Mouse (Mus musculus) T-cell, adult 2 months (primary cell): ENCODE measurements around the gene Nkrf.

Source experiments
- DNase-seq: peaks from one replicate; pipeline ENCODE4 v3.0.0; 2022; ENCODE audit warnings: low spot score

Gene Nkrf

DNA sequence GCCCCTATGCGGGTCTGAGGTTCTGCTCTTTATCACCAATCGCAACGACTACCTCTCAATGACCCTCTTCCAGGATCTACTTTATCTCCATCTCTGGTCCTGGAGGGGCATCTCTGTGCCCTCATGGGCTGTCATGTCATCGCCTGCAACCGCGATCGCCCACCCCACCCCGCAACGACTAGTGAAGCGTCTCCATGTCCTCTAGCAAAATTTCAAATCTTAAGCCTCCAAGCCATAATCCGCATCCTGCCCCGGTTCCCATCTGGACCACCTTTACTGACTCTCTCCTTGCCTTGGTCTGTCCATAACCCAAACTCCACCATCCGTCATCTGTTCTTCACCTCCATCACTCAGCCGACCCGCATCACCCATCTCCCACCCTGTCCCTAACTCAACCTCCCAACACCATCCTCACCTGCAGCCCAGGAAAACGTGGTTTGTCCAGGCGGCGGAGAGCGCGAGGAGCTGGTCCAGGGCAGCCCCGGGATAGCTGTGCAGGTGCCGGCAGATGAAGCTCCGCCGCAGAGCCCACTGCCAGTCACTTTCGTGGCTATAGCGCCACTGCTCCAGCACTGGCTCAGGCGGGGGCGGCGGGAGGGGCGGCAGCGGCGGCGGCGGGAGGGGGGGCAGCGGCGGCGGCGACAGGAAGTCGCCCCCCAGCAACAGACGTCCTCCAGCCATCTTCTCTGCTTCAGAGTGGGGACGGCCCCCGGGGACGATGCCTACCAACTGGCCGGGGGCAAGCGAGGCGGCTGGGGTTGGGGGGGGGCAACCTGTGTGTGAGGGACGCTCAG is at the start of gene Nkrf:
Gene Nkrf (minus strand): TSS at position 579 of the 794 bp plus-strand sequence.
- DNase-seq: peak; percentile 43

DNA sequence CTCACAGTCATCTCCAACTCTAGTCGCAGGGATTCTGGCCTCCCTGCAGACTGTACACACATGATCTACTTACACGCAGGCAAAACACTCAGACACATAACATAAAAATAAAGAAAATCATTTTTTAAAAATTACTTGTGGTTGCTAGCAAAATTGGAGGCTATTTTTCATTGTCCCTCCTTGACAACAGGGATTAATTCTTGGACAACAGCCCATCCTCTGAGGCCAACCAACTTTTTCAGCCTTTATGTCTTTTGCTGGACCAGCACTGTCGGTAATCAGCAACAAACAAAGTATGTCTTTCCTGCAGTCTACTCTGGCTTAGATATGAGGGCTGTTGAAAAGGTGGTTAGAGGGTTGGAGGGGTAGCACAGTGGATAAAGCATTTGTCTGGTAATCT is 38.4 kb upstream of the Nkrf start:
- no peak for DNase-seq

DNA sequence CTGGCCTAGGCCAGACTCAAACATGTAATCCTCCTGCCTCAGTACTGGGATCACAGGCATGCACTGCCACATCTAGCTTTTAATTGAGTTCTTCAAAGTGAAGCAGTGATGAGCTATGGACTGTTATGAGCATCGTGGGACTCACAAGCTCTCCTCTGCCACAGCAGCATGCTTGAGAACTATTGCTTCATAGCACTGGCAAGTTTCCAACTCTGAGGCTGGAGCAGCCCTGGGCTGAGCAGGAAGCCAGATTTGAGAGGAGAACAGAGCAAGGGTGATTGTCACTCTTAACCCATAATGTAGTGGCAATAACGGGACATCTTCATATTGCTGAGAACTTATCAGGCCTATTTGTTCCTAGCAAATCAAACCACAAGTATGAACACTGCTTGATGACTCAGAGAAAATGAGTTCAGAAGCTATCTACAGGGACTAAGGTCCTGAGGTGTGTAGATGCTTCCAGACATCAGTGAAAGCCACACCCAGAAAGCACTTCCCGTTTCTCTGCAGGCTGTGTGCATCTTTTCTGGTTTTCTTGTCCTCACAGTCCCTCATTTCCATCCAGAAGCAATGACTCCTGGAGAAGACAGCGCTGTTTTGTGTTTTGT is 37.2 kb upstream of the Nkrf start:
- DNase-seq: no peak

DNA sequence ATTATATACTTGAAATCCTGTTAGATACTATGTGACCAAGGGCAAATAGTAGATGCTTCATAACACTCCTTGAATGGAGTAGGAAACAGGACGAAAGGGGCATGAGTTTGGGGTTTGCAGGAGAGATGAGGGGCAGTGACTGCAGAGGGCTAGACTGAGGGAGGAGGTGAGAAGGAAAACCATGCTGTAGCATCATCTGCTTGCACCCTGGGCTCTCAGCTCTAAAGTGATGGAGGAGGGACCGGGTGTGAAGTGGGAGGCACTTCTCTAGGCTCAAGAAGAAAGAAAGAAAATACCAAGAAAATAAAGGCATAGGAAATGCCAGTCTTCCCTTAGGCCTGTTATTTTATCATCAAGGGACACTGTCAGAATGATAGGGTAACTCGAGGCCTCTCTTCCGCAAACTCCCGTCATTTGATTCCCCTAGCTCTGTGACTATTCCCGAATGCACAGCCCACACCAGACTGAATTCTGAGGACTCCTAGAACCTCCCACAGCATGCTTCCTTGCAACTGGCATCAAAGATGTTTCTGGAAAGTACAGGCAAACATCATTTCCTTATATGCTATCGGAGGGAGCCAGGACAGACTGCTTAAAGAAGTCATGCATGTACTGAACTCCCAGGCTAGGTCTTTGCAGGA is 32.7 kb upstream of the Nkrf start:
- DNase-seq: no peak

DNA sequence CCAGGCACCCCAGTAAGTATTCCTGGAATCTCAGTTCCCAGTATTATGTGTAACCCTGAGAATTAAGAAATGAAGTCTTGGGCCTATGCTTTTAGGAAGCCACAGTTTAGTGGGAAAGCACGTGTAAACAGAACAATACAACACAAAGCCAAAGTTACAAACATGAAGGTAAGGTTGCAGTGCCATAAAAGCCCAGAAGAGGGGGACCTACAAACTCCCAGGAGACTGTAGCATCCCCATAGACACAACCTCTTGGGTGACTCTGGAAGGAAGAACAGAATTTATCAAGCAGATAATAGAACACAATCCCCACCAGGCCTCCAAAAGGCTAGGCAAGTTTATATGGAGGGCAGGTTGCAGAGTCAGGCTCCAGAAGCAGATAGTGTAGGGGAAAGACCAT is 27.9 kb upstream of the Nkrf start:
- no peak for DNase-seq

DNA sequence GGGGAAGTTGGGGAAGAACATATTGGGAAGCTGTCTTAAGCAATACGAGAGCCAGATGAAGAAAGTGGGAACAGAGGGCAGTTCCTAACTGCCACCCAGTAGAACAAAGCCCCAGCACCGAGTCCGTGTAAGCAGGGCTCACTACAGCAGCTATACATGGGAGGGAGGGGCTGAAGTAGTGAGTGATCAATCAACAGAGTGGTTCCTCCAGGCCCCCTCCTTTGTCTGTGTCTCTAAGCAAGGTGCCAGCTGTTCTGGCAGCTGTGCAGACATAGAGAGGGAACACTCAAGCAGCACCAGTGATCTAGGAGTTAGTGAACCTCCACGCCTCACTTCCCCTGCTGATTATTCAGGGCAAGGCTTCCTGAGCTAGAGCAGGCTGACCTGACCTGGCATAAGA is 27.0 kb upstream of the Nkrf start:
- no peak for DNase-seq

DNA sequence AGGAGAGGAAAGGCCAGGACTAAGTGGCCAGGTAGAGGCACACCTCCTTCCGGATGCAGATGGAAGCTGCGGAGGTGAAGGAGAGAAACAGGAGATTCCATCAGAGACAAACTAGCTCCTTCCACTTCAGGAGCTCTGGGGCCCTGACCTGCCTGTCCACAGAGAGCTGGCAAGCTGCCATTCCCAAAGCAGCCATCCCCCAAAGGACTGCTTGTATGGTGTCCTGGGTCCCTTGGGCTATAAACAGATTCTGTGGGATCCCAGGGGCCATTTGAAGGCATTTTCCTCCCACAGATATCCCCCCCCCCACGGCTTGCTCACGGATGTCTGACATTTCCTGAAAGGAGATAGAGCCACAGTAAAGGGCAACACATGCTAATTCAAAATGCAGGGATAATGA is 26.1 kb upstream of the Nkrf start:
- DNase-seq: no peak

DNA sequence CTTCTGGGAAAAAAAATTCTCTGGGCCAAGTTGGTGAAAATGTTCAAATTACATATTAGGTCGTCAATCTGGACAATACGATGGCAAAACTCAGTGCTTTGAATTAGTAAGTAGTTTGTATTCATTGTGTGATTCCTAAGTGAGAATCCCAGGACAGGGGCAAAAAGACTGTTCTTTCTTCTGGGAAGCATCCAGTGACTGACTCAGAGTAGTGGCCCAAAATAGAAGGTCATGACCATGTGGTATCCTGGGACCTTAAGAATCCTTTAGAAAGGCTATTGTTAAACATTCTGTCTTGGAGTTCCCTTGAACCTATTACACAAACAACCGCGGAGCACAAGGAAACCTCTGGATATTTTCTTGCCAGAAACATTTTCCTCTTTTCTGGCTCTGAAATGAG is 18.6 kb upstream of the Nkrf start:
- DNase-seq: no peak

DNA sequence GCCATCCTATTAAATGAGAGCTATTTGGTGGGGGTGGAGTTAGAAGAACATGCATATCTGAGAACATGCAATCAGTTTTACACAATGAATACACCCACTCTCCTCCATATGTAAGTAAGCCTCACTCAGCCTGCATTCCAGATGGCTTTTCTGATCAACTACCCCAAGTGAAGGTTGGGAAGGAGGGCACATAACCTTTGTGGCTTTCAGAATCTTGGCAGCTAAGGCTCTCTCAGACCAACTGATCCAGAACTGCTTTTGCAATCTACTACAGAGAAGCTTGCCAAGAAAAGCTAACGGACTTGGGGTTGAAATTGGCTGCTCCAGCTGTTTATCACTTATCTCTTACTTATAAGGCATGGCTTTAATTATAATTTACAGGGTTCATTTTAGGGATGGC is 15.1 kb upstream of the Nkrf start:
- no peak for DNase-seq

DNA sequence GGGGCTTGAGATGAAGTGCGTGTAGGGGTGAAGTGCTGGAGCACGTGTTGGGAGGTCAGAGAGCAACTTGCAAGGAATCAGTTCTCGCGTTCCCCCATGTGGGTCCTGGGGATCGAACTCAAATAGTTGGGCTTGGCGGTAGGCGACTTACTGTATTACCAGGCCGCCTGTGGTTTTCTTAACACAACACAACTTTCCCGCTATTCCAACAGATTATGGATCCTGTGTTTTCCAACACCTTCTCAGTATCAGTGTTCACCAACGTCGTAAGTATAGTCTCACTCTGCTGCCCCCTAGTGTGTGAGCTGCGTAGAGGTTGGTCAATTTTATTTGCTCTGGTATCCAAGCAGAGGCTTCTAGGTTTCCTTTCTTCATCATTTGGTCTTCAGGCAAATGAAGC is 8.6 kb upstream of the Nkrf start:
- DNase-seq: peak; percentile 36

DNA sequence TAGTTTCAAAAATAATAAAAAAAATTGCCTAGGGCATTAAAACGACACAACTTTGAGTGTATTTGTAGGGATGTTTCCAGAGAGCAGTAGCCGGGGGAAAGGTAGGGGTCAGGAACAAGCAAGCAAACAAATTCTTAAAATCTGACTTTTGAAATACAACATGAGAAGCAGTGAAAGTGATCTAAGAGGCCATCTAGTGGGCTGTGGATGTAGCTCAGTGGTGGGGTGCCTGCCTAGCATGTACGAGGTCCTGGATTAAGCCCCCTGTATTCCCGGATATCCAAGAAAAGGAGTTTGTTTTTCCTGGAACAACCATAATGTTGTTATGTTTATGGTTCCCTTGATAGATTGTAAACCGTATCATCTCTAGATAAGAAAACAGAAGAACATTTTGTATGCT is 3.8 kb upstream of the Nkrf start:
- DNase-seq: no peak

DNA sequence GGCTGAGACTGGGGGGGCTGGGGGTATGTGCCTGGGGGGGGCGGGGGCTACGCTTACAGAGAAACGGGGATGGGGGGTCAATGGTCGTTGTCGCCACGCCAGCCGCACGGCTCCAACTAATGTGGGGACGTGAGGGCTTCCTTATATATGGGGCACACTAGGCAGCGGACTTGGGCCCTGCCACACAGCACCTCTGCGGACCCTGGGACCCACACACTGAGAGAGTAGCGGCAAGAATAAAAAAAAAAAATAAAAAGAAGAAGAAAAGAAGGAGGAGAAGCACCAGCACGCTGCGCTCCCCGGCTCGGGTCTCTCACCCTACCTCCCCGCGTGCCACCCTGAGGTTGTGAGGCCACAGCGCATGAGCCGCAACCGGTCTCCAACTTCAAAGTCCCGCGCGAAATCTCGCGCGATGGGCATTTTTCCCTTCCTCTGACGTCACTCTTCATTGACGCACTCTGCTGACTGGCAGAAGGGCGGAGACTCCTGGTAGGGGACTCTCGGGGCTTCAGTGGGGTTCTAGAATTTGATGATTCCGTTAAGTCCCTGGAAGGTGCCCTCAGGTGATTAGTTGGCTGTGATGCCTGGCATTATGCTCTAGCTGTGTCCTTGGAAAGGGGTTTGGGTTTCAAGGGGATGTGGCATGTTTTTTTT is 543 bp upstream of the Nkrf start:
- DNase-seq: peak; percentile 94

DNA sequence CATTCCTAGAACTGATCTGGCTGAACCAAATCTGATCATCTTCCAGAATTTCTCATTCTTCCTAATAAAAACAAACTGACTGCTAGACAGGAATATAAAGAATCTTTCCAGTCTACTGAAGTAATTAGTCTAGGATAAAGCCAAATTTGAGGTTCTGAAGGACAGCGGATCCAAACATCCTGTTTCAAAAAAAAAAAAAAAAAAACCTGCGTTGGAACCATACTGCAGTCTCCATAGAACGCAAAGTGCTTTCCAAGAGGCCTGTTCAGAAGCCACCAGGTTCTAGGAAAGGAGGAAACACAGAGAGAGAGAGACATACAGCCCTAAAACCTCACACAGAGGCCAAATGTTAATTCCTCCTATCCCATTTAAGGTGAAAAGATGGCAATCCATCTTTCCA is 1.0 kb downstream of the Nkrf start:
- DNase-seq: no peak

DNA sequence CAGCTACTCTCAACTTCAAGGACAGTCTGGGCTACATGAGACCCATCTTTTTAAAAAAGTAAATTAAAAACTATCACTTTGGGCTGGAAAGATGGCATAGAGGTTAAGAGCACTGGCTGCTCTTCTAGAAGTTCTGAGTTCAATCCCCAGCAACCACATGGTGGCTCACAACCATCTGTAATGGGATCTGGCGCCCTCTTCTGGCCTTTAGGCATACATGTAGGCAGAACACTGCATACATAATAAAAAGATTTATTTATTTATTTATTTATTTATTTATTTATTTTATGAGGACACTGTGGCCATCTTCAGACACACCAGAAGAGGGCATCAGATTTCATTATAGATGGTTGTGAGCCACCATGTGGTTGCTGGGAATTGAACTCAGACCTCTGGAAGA is 3.8 kb downstream of the Nkrf start:
- peak; percentile 22 for DNase-seq

DNA sequence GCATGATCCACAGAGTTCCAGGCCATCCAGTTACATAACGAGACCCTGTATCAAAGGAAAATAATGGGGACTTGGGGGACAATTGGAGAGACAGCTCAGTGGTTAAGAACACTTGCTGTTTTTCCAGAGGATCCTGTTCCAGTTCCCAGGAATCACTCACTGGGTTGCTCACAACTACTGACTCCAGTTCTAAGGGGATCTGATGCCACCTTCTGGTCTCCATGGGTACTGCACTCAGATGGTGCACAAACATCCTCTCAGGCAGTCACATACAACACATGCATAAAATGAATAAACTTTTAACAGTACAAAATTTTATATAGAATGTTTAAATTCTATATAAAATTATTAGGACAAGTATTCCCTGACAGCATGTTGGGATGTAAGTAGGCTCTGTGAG is 18.0 kb downstream of the Nkrf start:
- no peak for DNase-seq

DNA sequence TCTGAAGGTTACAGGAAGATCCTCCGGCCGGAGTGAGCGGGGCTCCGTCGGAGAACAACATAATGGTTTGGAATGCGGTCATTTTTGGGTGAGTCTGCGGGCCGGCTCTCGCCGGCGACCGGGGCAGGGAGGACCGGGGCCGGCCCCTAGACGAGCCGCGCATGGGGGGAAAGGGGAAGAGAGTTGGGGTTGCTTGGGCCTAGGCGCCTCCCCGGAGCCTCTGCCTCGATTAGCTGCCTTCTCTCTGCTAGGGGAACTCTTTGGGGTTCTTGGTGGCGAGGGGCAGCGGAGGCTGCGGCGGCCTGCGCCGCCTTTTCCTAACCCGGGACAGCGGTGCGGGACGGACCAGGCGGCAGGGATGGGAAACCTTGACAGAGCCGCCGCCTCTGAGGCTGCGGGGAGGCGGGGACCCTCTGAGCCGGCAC is 28.0 kb downstream of the Nkrf start:
- DNase-seq: no peak

DNA sequence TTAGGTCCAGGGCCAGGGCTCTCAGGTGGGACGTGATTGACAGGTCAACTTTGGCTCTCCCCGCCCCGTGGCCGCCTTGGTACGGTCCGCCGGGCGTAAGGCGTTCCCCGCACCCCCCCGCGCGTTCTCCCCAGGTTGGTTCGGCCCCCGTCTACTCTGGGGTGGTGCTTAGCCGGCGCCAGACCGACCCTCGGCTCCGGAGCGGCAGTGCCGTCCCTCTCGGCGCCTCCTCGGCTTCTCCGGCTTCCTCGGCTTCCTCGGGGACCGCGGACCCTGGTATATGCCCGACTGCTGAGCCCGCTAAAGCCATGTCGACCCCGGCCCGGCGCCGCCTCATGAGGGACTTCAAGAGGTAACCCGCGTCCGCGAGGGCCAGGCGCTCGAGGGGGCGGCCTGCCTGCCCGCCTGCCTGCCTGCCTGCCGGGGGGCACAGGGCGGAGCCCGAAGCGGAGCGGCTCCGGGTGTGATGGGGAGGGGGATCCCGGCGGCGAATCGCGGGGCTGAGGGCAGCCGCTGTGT is 28.5 kb downstream of the Nkrf start:
- peak; percentile 83 for DNase-seq

DNA sequence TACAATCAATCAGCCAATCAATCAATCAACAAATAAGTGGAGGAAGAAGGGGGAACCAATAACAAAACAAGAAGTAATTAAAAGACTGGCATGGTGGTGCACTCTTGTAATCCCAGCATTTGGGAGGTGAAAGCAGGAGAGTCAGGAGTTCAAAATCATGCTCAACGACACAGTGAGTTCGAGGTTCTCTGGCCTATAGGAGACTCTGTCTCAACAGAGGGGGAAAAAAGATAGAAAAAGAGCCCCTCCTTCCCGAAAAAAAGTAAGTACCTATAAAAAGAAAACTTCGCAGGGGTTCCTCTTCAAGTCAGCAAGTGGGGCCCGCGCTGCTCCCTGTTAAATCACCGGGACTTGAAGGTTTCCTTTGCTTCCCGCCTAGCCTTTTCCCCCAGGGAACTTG is 28.9 kb downstream of the Nkrf start, which contains the start of the genes Ube2a and C330007P06Rik:
Gene Ube2a (plus strand): TSS at position 136 of the 400 bp plus-strand sequence.
Gene C330007P06Rik (minus strand): TSS at position 347 of the 400 bp plus-strand sequence.
- no peak for DNase-seq

DNA sequence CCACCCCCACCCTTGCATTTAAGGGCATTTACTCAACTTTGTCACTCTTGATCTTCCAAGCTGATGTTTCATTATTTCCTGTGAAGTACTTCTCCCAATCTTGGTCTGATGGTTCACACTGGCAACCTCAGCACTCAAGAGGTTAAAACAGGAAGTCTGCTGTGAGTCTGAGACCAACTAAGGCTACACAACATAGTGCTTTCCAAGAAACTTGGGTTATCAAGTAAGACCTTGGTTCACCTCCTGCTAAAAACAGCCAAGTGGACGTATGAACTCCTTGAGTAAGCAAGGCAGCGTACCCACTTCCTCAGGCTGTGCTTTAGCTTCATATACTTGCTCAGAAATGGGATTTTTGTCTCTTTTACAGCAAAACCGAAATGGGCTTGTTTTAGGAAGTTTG is 32.3 kb downstream of the Nkrf start:
- DNase-seq: no peak

DNA sequence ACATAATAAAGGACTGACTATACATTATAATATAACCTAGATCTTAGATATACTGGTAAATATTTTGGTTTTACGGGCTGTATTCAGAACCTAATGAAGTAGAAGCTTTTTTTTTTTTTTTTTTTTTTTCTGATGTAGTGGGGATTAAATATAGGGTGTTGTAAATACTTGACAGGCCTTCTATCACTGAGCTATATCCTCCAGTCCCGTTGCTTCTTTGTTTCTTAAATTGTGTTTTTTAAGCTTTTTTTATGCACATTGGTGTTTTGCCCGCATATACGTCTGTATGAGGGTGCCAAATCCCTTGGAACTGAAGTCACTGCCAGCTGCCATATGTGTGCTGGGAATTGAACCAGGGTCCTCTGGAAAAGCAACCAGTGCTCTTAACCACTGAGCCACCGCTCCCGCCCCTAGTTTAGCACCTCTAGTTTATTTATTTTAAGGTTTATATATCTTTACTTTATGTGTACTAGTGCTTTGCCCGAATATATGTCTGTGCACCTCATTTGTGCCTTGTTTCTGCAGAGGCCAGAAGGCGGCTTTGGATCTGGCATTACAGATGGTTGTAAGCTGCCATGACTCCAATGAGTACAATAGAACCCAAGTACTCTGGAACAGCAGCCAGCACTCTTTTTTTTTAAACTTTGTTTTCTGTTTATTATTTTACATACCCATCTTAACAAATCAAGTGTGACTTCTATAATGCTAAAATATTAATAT is 37.9 kb downstream of the Nkrf start:
- DNase-seq: no peak

DNA sequence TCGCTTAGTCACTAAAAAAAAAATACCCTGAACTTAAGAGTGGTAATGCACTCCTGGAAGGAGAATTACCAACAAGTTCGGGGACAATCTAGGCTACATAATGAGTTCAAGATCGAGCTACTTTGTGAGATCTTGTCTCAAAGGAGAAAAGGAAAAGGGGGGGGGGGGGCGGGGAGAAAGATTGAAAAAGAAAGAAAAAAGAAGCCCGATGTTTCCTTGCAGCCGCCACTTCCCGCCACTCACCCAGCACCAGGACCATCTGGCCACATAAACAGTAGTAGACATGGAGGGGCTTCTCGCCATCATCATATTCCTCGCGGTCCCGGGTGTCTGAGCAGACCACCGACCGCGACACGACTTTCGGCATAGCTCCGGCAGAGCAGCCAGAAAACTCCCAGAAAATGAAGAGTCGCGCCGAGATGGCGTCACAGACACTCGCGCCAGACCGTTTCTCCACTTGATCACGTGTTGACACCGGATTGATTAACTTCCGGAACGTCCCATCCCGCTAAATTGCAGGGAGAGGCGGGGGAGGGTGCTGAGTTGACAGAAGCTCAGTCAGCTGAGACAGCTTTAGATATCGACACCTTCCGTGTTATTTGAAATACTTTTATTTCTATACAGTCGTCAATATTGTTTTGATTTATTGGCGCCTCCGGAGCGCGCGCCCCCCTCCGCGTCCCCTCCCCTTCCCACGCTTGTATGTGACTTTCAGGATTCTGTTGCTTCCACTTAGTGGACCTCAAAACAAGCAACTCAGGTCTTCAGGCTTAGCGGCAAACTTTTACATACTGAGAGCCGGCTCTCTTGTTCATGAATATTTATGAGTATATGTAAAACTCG is 38.7 kb downstream of the Nkrf start:
- DNase-seq: peak; percentile 84
